Mouse (Mus musculus) heart, adult 11 months (tissue): ENCODE measurements around the gene Tppp.
A peak's percentile ranks its signal among the peaks of the same experiment; 100 is the strongest.

ENCODE experiments used
- DNase-seq: peaks from one replicate; pipeline ENCODE4 v3.0.0; 2022

Gene Tppp

GRCm38 (mm10) chr13:74008948-74009718, at the start of gene Tppp:
TSS of gene Tppp (plus strand) at chr13:74009407.
- peak; percentile 100 for DNase-seq

- DNase-seq, result no peak
Measured at GRCm38 (mm10) chr13:73960117-73960652, 49.0 kb upstream of the Tppp start.

- no peak for DNase-seq
Measured at GRCm38 (mm10) chr13:73961177-73961576, 48.0 kb upstream of the Tppp start.

- DNase-seq, result no peak
Measured at GRCm38 (mm10) chr13:73963551-73963950, 45.7 kb upstream of the Tppp start, which contains the start of gene Zdhhc11. TSS of gene Zdhhc11 (plus strand) at chr13:73963851.

- peak; percentile 100 for DNase-seq
Measured at GRCm38 (mm10) chr13:73970545-73971448, 38.4 kb upstream of the Tppp start.

DNA sequence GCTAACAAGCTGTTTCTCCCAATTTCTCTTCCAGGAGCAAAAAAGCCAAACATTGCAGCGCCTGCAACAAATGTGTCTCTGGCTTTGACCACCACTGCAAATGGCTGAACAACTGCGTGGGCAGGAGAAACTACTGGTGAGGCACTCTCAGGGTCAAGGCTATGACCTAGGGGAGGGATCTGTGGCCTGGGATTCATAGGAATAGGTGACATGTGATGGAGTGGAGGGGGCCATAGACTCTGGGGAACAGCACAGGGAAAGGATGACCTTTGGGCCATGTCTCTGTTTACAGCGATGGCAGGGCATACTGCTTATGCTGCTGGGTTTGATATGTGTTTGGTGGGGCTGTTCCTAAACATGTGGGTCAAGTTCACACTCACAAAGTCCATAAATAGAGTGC, 34.7 kb upstream of the Tppp start:
- no peak for DNase-seq

GRCm38 (mm10) chr13:73976935-73977334, 32.3 kb upstream of the Tppp start:
- DNase-seq, result peak; percentile 71

DNA sequence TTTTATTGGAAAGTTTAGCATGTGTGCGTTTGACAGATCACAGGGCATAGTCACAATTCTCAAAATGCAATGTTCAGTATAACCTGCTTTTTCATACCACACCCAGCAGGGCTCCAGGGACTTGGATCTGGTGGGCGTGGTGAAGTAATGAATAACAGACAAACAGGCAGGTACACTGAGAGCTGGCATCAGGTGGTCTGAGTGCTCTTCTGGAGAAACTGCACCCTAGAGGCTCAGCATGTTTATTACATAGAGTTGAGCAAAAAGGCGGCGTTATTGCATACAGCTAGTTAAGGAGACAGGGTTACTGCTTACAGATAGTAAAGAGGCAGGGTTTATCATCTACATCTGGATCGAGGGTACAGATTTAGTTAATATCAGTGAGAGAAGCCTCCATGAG, 18.9 kb upstream of the Tppp start:
- peak; percentile 37 for DNase-seq

- peak; percentile 28 for DNase-seq
Measured at GRCm38 (mm10) chr13:73990761-73991160, 18.4 kb upstream of the Tppp start.

DNA sequence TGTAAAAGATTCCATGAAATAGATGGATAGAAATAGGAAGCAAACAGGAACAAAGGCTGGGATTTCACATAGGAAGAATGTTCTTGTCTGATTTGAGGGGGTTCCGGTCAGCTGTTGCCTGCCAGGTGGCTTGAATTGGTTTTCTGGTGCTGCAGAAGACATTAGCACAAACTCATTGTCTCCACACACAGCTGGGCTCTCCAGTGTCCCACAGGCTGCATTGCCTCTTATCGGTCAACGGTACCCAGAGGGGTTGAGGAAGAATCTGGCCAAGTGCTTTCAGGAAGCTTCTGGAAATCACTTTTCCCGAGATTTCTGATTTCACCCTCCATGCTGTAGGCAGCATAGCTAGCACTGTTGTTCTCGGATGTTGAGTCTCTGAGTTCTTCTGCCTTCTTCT, 17.9 kb upstream of the Tppp start:
- peak; percentile 98 for DNase-seq

- DNase-seq, result no peak
Measured at GRCm38 (mm10) chr13:73996456-73996855, 12.8 kb upstream of the Tppp start.

DNA sequence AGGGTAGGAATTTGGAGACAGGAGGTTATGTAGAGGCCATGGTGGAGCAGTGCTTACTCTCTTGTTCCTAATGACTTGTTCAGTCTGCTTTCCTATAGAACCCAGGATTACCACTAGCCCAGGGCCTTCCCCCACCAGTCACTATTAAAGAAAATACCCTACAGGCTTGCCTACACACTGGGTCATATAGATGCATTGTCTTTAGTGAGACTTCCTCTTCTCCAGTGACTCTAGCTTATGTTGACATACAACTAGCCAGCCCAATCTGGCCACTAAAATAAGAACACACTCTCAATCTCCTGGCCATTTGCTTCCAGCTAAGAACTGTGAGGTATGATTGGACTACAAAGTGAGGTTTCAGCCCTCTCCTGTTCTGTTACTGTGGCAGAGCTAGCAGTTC, 8.7 kb upstream of the Tppp start:
- peak; percentile 68 for DNase-seq

DNA sequence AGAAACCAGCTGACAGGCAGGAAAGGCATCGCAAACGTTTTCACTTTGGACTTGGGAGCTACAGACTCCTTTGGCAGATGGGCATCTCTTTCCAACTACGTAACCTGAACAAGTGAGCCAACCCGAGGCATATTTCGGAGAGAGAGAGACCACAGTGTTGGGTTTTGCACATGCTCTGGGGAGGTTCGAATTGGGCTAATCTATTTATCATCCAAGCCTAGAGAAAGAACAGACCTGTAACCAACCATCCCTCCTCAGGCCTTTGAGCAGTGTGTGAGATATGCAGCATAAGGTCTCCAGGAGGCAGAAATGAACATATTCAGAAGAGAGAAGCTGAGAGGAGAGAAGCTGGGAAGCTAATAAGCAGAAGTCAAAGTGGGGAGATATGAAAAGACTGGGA, 8.2 kb upstream of the Tppp start:
- peak; percentile 64 for DNase-seq

- peak; percentile 73 for DNase-seq
Measured at GRCm38 (mm10) chr13:74001492-74001891, 7.7 kb upstream of the Tppp start.

- DNase-seq, result peak; percentile 57
Measured at GRCm38 (mm10) chr13:74006881-74007280, 2.3 kb upstream of the Tppp start.

GRCm38 (mm10) chr13:74008216-74008615, 991 bp upstream of the Tppp start:
- DNase-seq, result peak; percentile 84

- peak; percentile 98 for DNase-seq
Measured at GRCm38 (mm10) chr13:74009791-74010614, 796 bp downstream of the Tppp start.

GRCm38 (mm10) chr13:74010678-74011077, 1.5 kb downstream of the Tppp start:
- peak; percentile 92 for DNase-seq

DNA sequence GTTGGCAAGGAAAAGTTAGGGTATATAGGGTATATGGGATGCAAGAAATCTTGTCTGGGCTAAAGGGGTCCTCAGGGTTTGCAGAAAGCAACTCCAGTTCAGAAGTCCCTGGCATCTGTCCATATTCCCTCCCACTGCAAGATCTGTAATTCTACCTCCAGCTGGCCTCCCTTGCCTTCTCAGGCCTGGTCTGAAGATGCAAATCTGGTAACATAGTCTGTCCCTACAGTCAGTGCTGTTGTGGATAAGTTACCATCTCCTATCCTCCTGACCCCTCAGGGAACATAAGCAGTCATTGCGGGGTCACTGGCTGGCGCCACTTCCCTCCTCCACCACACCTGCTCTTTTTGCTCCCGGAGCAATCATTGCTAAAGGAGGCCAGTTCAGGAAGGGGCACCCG, 6.7 kb downstream of the Tppp start:
- peak; percentile 64 for DNase-seq

DNA sequence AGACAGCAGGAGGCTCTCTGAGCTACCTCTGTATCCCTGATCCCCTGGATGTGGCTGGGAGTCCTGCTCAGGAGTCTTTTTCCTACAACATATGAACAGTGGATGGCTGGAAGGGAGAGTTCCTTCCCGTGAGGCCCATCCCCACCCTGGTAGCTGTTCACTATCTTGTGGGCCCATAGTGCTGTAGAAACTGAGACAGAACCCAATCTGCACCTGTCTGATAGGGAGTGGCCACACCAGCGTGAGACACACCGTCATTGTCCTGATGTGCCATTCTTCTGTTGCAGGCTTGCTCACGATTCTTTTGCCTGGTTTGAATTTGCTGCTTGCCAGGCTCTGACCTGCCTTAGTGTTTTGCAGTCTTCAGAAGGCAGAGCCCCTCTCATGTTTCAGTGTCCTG, 8.2 kb downstream of the Tppp start:
- DNase-seq, result peak; percentile 84

GRCm38 (mm10) chr13:74019006-74019405, 9.8 kb downstream of the Tppp start:
- DNase-seq, result peak; percentile 85
